Mouse (Mus musculus): ENCODE measurements at regions not wholly inside any gene's neighbourhood (a gene's known extent, or its start where the extent isn't known, plus 50 kb on each side); places are given as distances from the start of the nearest gene placed in this dataset.

DNA sequence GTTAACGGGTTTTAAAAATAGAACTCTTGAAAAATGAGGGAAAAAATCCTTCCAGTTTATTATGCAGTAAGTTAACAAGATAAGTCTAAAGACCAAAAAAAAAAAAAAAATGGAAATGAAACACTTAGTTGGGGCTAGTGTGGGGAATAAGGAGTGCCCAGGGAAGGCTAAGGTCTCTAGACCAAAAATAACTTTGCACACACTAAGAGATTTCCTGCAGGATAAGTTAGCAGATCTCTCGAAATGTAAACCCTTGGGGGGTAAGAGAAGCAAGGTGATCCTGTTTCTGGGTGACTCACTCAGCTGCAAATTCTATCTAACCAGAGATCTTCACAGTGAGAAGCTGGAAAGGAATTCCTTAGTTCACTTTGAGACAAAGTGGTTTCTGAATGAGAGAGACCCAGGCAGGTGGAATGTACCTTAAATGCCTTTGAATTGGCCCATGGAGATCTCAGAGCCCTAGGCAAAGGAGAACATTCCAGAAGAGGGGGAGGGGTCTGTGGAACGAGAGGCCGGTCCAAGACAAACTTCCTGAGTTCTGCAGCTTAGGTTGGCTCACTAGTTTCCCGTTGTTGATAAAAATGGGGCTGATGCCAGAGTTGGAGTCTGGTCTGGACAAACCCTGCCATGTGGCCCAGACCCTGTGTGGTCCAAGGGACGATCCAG, 126.8 kb upstream of the Adgrl2 start:
- no peak for TF ChIP-seq CTCF (IDR thresholded peaks at IDR 0.05; ENCODE audit: low read depth, low read length)
- TF ChIP-seq POLR2A (IDR thresholded peaks at IDR 0.05; ENCODE audit: extremely low read depth, insufficient read depth, low read length): no peak
